Mouse (Mus musculus) gastrocnemius, adult 8-10 months (tissue): ENCODE data around the gene Fam76b. TPM values are rescaled to one million over a fixed set of nuclear protein-coding genes. Genes with fewer than 3 reads are reported as not detected.
"Not testable (repeated sequence)": the region's sequence is repeated elsewhere in the genome, so short reads cannot be mapped to it uniquely, and the experiment has no call there.

ENCODE experiments used
- DNase-seq, 2 experiments: peaks; one replicate each; pipeline ENCODE4 v3.0.0; 2022; ENCODE audit warnings: low spot score in 2 of 2
- total RNA-seq, 4 experiments: library from RNA; stranded (reverse); gene quantifications; 2 replicates each; pipeline ENCODE4 v1.2.4; 2022

The Fam76b gene
- 1 to 10 TPM; 3.2 to 5.8 (median 4.7) TPM for total RNA-seq

GRCm38 (mm10) chr9:13827406-13828086 lies at the start of gene Fam76b:
Gene Fam76b (plus strand): TSS chr9:13827716.
- peak; percentile 99 to 100 for DNase-seq

- no peak for DNase-seq
Observed at GRCm38 (mm10) chr9:13781985-13782384, 45.5 kb upstream of the Fam76b start.

- DNase-seq: not testable (repeated sequence)
Observed at GRCm38 (mm10) chr9:13790864-13791263, 36.7 kb upstream of the Fam76b start.

GRCm38 (mm10) chr9:13794302-13794701 lies 33.2 kb upstream of the Fam76b start:
- no peak for DNase-seq

- DNase-seq: no peak
Observed at GRCm38 (mm10) chr9:13794756-13795155, 32.8 kb upstream of the Fam76b start.

GRCm38 (mm10) chr9:13804480-13804879 lies 23.0 kb upstream of the Fam76b start:
- DNase-seq: no peak

- DNase-seq: no peak
Observed at GRCm38 (mm10) chr9:13806854-13807253, 20.7 kb upstream of the Fam76b start.

- no peak for DNase-seq
Observed at GRCm38 (mm10) chr9:13807657-13808056, 19.9 kb upstream of the Fam76b start.

- DNase-seq: no peak
Observed at GRCm38 (mm10) chr9:13809937-13810336, 17.6 kb upstream of the Fam76b start.

GRCm38 (mm10) chr9:13818369-13818768 lies 9.1 kb upstream of the Fam76b start:
- DNase-seq: no peak

GRCm38 (mm10) chr9:13820774-13821173 lies 6.7 kb upstream of the Fam76b start:
- no peak for DNase-seq

GRCm38 (mm10) chr9:13825896-13826295 lies 1.6 kb upstream of the Fam76b start:
- no peak for DNase-seq

- peak in 1 of 2 experiments; percentile 31 for DNase-seq
Observed at GRCm38 (mm10) chr9:13826391-13826805, 1.1 kb upstream of the Fam76b start.

- peak; percentile 86 to 90 for DNase-seq
Observed at GRCm38 (mm10) chr9:13826832-13827405, 597 bp upstream of the Fam76b start, which contains the start of gene Cep57. Gene Cep57 (minus strand): TSS chr9:13827107.

GRCm38 (mm10) chr9:13828087-13828441 lies 548 bp downstream of the Fam76b start:
- DNase-seq: no peak

GRCm38 (mm10) chr9:13835256-13835655 lies 7.7 kb downstream of the Fam76b start:
- DNase-seq: no peak

GRCm38 (mm10) chr9:13836726-13837125 lies 9.2 kb downstream of the Fam76b start:
- DNase-seq: no peak

GRCm38 (mm10) chr9:13847591-13847990 lies 20.1 kb downstream of the Fam76b start:
- DNase-seq: no peak

- no peak for DNase-seq
Observed at GRCm38 (mm10) chr9:13848481-13849480, 21.3 kb downstream of the Fam76b start.

- DNase-seq: no peak
Observed at GRCm38 (mm10) chr9:13853876-13854275, 26.4 kb downstream of the Fam76b start.

GRCm38 (mm10) chr9:13856247-13856646 lies 28.7 kb downstream of the Fam76b start:
- DNase-seq: no peak

- DNase-seq: no peak
Observed at GRCm38 (mm10) chr9:13856777-13857176, 29.3 kb downstream of the Fam76b start.
